Mouse (Mus musculus) neural tube, embryonic 12.5 days (tissue): Measurements from ENCODE around the gene Fam117a. TPM values are rescaled to one million over a fixed set of nuclear protein-coding genes. Genes with fewer than 3 reads are reported as not detected.

Experiments
- ATAC-seq: fragments of 200-750 bp; cut with Nextera tagmentation; 2 replicates; pipeline ENCODE4 v1.8.0; 2017; ENCODE audit warnings: low read depth, mild to moderate bottlenecking, moderate TSS enrichment, moderate library complexity; ENCODE audit not compliant: low FRiP score
- H3K27ac ChIP-seq: fragments of 300-500 bp; sonication (generic); 2 replicates; pipeline ENCODE4 v1.5.1; 2016
- H3K27me3 ChIP-seq: fragments of 300-500 bp; sonication (generic); replicated peaks from 2 replicates; pipeline ENCODE4 v1.6.1; 2016; ENCODE audit warnings: mild to moderate bottlenecking
- H3K36me3 ChIP-seq: fragments of 300-500 bp; sonication (generic); 2 replicates; pipeline ENCODE4 v1.6.1; 2016; ENCODE audit warnings: mild to moderate bottlenecking
- H3K4me1 ChIP-seq: fragments of 300-500 bp; sonication (generic); 2 replicates; pipeline ENCODE4 v1.6.1; 2016
- H3K4me2 ChIP-seq: fragments of 300-500 bp; sonication (generic); replicated peaks from 2 replicates; pipeline ENCODE4 v1.6.1; 2016; ENCODE audit warnings: mild to moderate bottlenecking
- H3K4me3 ChIP-seq: fragments of 300-500 bp; sonication (generic); 2 replicates; pipeline ENCODE4 v1.5.1; 2016
- H3K9ac ChIP-seq: fragments of 300-500 bp; sonication (generic); 2 replicates; pipeline ENCODE4 v1.6.1; 2016; ENCODE audit warnings: mild to moderate bottlenecking
- H3K9me3 ChIP-seq: fragments of 300-500 bp; sonication (generic); 2 replicates; pipeline ENCODE4 v1.6.1; 2016; ENCODE audit warnings: mild to moderate bottlenecking
- WGBS: fragments of 180-500 bp; shearing (Covaris S2); methylation state at CpG from one replicate; pipeline ENCODE4 v1.1.7; 2016; 5-methylcytosine and 5-hydroxymethylcytosine counted together
- polyA plus RNA-seq: library from polyadenylated mRNA; unstranded; fragments of >200 nt; fragmentation: Nextera tagmentation; extraction: Ambion mirVana; gene quantifications from 2 replicates; pipeline ENCODE4 v1.2.1, GENCODE M21; 2016

Fam117a gene
- polyA plus RNA-seq, 1 experiment from 2014 or later = 8.7 TPM

GRCm38 (mm10) chr11:95368871-95369270 lies 32.1 kb downstream of the Fam117a start:
- Histone ChIP-seq H3K27ac (no peak overlapping the region), H3K27me3 (no peaks in the 10 kb centered on the region), H3K36me3 (peaks cover 18% of the 10 kb centered on the region), H3K9me3 (no peaks in the 10 kb centered on the region), H3K4me3 (no peak overlapping the region), H3K4me1 (no peaks in the 10 kb centered on the region), H3K9ac (no peak overlapping the region), H3K4me2 (no peak overlapping the region)
- 95% methylated on average over 4 of the region's 4 CpGs for WGBS
- ATAC-seq = no peak

GRCm38 (mm10) chr11:95369964-95370890 lies 33.4 kb downstream of the Fam117a start:
- no peak overlapping the region for H3K27ac ChIP-seq
- no peaks in the 10 kb centered on the region for H3K9me3 ChIP-seq
- H3K4me3 ChIP-seq = no peak overlapping the region
- no peaks in the 10 kb centered on the region for H3K4me1 ChIP-seq
- no peak overlapping the region for H3K9ac ChIP-seq
- ATAC-seq = no peak
- peaks cover 24% of the 10 kb centered on the region for H3K36me3 ChIP-seq
- no peak overlapping the region for H3K4me2 ChIP-seq
- H3K27me3 ChIP-seq = no peaks in the 10 kb centered on the region
- 80% methylated on average over 15 of the region's 15 CpGs for WGBS

GRCm38 (mm10) chr11:95371182-95371581 lies 34.4 kb downstream of the Fam117a start:
- WGBS = 96% methylated on average over 7 of the region's 7 CpGs
- Histone ChIP-seq H3K9me3 (no peaks in the 10 kb centered on the region), H3K4me2 (no peak overlapping the region), H3K27me3 (no peaks in the 10 kb centered on the region), H3K4me1 (no peaks in the 10 kb centered on the region), H3K4me3 (no peak overlapping the region), H3K36me3 (peaks cover 33% of the 10 kb centered on the region), H3K27ac (no peak overlapping the region), H3K9ac (no peak overlapping the region)
- ATAC-seq = no peak

- Histone ChIP-seq H3K27me3 (no peaks in the 10 kb centered on the region), H3K36me3 (peaks cover 42% of the 10 kb centered on the region), H3K4me2 (no peak overlapping the region), H3K9ac (no peak overlapping the region), H3K4me1 (no peaks in the 10 kb centered on the region), H3K4me3 (no peak overlapping the region), H3K9me3 (no peaks in the 10 kb centered on the region), H3K27ac (no peak overlapping the region)
- WGBS = 85% methylated on average over 9 of the region's 9 CpGs
- ATAC-seq = no peak
Observed at GRCm38 (mm10) chr11:95378926-95379325, 42.1 kb downstream of the Fam117a start.

DNA sequence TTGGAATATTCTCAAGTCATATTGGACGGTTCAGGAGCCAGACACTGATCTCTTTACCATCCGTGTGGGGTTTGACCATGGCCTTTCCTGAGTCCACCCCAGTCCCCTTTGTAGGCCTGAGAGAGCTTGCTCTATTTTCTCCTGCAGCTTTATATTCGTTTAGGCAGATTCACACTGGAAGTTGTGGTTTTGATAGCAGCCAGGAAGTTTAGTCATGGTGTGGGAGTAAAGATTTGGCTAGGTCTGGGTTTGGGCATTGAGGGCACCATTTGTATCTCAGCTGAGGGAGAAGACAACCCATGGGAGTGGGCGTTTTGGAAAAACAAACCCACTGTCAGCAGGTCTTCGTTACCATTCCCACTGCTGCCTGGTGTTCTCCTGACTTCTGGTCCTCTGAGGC lies 42.7 kb downstream of the Fam117a start:
- no peak overlapping the region for H3K4me2 ChIP-seq
- no peak for ATAC-seq
- H3K9me3 ChIP-seq = no peaks in the 10 kb centered on the region
- no peak overlapping the region for H3K27ac ChIP-seq
- H3K4me3 ChIP-seq = no peak overlapping the region
- no peaks in the 10 kb centered on the region for H3K27me3 ChIP-seq
- peaks cover 41% of the 10 kb centered on the region for H3K36me3 ChIP-seq
- WGBS = 82% methylated on average over 5 of the region's 5 CpGs
- H3K4me1 ChIP-seq = no peaks in the 10 kb centered on the region
- H3K9ac ChIP-seq = no peak overlapping the region

DNA sequence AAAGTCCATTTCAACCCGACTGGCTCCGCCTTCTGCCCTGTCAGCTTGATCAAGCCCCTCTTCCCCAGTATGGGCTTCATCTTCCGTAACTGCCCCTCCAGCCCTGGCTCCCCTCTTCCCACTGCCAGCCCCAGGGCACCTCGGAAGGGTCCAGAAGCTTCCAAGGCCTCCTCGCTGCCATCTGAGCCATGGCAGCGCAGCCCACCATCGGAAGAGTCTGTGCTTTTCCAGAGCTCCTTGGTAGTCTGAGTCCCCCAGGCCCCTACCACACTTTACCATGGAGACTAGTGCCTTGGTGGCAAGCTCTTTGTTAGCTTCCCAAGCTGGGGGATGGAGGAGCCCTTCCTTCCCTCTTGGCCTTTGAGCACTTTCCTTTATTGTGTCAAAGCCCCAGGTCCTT lies 43.9 kb downstream of the Fam117a start:
- H3K36me3 ChIP-seq = peaks cover 32% of the 10 kb centered on the region
- 90% methylated on average over 7 of the region's 7 CpGs for WGBS
- no peak overlapping the region for H3K4me3 ChIP-seq
- no peak overlapping the region for H3K9ac ChIP-seq
- H3K4me2 ChIP-seq = no peak overlapping the region
- ATAC-seq = no peak
- H3K4me1 ChIP-seq = peaks cover 4% of the 10 kb centered on the region
- no peaks in the 10 kb centered on the region for H3K27me3 ChIP-seq
- no peak overlapping the region for H3K27ac ChIP-seq
- no peaks in the 10 kb centered on the region for H3K9me3 ChIP-seq

DNA sequence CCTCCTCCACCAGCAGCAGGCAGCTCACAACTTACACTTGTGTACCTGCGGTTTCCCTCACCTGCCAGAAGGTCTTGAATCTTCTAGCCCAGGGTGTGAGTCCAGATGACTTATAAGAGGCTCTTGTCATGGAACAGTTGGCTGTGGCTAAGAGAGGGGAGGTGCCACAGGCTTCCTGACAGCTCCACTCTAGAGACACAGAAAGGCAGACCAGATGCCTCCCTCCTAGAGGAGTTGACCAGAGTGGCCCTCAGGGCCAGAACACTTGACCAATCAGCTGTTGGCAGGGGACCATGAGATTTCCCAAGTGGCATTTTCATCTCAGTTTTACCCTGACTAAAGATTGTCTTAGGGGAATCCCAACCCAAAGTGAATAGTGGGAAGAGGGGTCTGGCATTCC lies 44.3 kb downstream of the Fam117a start:
- Histone ChIP-seq H3K4me3 (no peak overlapping the region), H3K4me1 (peaks cover 8% of the 10 kb centered on the region), H3K36me3 (peaks cover 28% of the 10 kb centered on the region), H3K9ac (no peak overlapping the region), H3K27ac (no peak overlapping the region), H3K9me3 (no peaks in the 10 kb centered on the region), H3K27me3 (no peaks in the 10 kb centered on the region), H3K4me2 (no peak overlapping the region)
- no peak for ATAC-seq
- WGBS = 96% methylated on average over 1 of the region's 1 CpGs

GRCm38 (mm10) chr11:95383331-95383986 lies 46.6 kb downstream of the Fam117a start:
- WGBS = 89% methylated on average over 5 of the region's 5 CpGs
- ATAC-seq = no peak
- Histone ChIP-seq H3K27ac (no peak overlapping the region), H3K9ac (no peak overlapping the region), H3K9me3 (no peaks in the 10 kb centered on the region), H3K4me2 (no peak overlapping the region), H3K4me3 (no peak overlapping the region), H3K27me3 (no peaks in the 10 kb centered on the region), H3K4me1 (peaks cover 10% of the 10 kb centered on the region), H3K36me3 (peaks cover 35% of the 10 kb centered on the region)

GRCm38 (mm10) chr11:95384004-95384318 lies 47.1 kb downstream of the Fam117a start:
- no peak for ATAC-seq

GRCm38 (mm10) chr11:95384319-95384972 lies 47.6 kb downstream of the Fam117a start, which contains the start of gene Slc35b1:
Gene Slc35b1, plus strand, starts transcription at chr11:95384692.
- peak; percentile 95 for ATAC-seq
- WGBS = under 1% methylated on average over 42 of the region's 42 CpGs
- peak within 1 kb of the TSS; percentile 73 for H3K9ac ChIP-seq
- H3K27ac ChIP-seq = peak within 1 kb of the TSS; percentile 65
- no peaks in the 10 kb centered on the region for H3K27me3 ChIP-seq
- H3K4me2 ChIP-seq = peak within 1 kb of the TSS; percentile 61
- peak within 1 kb of the TSS; percentile 70 for H3K4me3 ChIP-seq
- peaks cover 10% of the 10 kb centered on the region for H3K4me1 ChIP-seq
- no peaks in the 10 kb centered on the region for H3K9me3 ChIP-seq
- peaks cover 40% of the 10 kb centered on the region for H3K36me3 ChIP-seq

More at GRCm38 (mm10) chr11:95384004-95384318, 47.1 kb downstream of the Fam117a start:
- H3K4me2 ChIP-seq = peak overlapping the region; percentile 61
- peaks cover 35% of the 10 kb centered on the region for H3K36me3 ChIP-seq
- peak overlapping the region; percentile 70; the same call in 1 of the 2 replicates for H3K4me3 ChIP-seq
- peaks cover 10% of the 10 kb centered on the region for H3K4me1 ChIP-seq
- no peaks in the 10 kb centered on the region for H3K27me3 ChIP-seq
- H3K27ac ChIP-seq = no peak overlapping the region
- H3K9ac ChIP-seq = no peak overlapping the region
- WGBS = 43% methylated on average over 9 of the region's 9 CpGs
- no peaks in the 10 kb centered on the region for H3K9me3 ChIP-seq

GRCm38 (mm10) chr11:95384973-95385320 lies 48.1 kb downstream of the Fam117a start:
- no peaks in the 10 kb centered on the region for H3K9me3 ChIP-seq
- H3K4me2 ChIP-seq = peak overlapping the region; percentile 61
- peak; percentile 62; the same call in 1 of the 2 replicates for ATAC-seq
- H3K4me1 ChIP-seq = peaks cover 10% of the 10 kb centered on the region
- H3K27ac ChIP-seq = peak overlapping the region; percentile 65
- WGBS = under 1% methylated on average over 14 of the region's 14 CpGs
- H3K36me3 ChIP-seq = peaks cover 45% of the 10 kb centered on the region
- H3K4me3 ChIP-seq = peak overlapping the region; percentile 70
- no peaks in the 10 kb centered on the region for H3K27me3 ChIP-seq
- H3K9ac ChIP-seq = peak overlapping the region; percentile 73

GRCm38 (mm10) chr11:95387354-95387753 lies 50.5 kb downstream of the Fam117a start:
- peaks cover 57% of the 10 kb centered on the region for H3K36me3 ChIP-seq
- H3K9ac ChIP-seq = no peak overlapping the region
- no peak overlapping the region for H3K27ac ChIP-seq
- H3K9me3 ChIP-seq = no peaks in the 10 kb centered on the region
- H3K27me3 ChIP-seq = no peaks in the 10 kb centered on the region
- H3K4me1 ChIP-seq = peaks cover 12% of the 10 kb centered on the region
- no peak for ATAC-seq
- WGBS = 90% methylated on average over 7 of the region's 7 CpGs
- H3K4me2 ChIP-seq = no peak overlapping the region
- no peak overlapping the region for H3K4me3 ChIP-seq
